Mouse (Mus musculus): ENCODE measurements around the gene Phlpp1. TPM values are rescaled to one million over a fixed set of nuclear protein-coding genes. Genes with fewer than 3 reads are reported as not detected.

The Phlpp1 gene
- polyA plus RNA-seq, 1 experiment from 2014 or later: 7.4 TPM

DNA sequence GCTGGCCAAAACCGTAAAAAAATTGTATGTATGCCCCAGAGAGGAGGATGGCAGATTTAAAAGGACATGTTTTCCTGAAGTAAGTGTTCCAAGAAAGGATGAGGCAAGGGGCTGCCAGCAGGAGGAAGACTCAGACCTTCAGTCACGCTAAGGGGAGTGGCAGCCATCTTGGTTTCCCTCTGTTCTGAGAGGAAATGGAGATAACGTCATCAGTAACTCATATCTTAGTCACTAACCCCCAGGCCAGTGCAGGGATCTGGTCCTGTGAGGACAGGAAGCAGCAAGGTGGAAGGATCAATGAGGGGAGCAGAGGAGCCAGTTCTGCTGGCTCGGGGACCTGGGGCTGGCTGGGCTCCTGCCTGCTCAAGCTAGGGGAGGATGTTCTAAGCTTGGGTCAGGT is 10.6 kb upstream of the Phlpp1 start:
- no peak for ATAC-seq
- H3K27me3 ChIP-seq (replicated peaks; ENCODE audit: control insufficient read depth, insufficient read depth, low read length): no peaks in the 10 kb centered on the region
- WGBS: 84% methylated on average over 4 of the region's 4 CpGs
- H3K9me3 ChIP-seq (ENCODE audit: control insufficient read depth, low read length): no peaks in the 10 kb centered on the region
- no peak overlapping the region for H3K4me2 ChIP-seq (ENCODE audit: low read length)
- H3K9ac ChIP-seq (ENCODE audit: low read depth, low read length): no peak overlapping the region
- H3K27ac ChIP-seq (ENCODE audit: low read depth, low read length): no peak overlapping the region
- H3K36me3 ChIP-seq (ENCODE audit: control insufficient read depth, insufficient read depth, low read length): no peaks in the 10 kb centered on the region
- H3K4me3 ChIP-seq (ENCODE audit: low read length): no peak overlapping the region
- no peaks in the 10 kb centered on the region for H3K4me1 ChIP-seq (ENCODE audit: control insufficient read depth, insufficient read depth, low read depth, low read length)

DNA sequence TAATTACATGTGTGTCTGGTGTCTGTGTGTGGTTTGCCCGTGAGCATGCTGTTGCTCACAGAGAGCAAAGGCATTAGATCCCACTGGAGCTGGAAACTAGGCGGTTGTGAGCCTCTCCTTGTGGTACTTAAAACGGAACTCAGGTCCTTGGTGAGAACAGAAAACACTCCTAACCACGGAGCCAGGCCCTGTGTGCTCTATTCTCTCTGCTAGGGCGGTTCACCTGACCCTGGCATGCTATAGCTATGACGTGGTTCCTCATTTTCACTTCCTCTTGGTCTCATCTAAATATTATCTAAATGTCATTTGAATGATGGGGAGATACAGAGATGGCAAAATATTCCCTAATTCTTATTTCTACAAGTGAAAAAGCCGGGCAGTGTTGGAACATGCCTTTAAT is 9.0 kb upstream of the Phlpp1 start:
- Histone ChIP-seq H3K9me3 (ENCODE audit: control insufficient read depth, low read length) (no peaks in the 10 kb centered on the region), H3K4me2 (ENCODE audit: low read length) (no peak overlapping the region), H3K9ac (ENCODE audit: low read depth, low read length) (no peak overlapping the region), H3K36me3 (ENCODE audit: control insufficient read depth, insufficient read depth, low read length) (no peaks in the 10 kb centered on the region), H3K4me3 (ENCODE audit: low read length) (no peak overlapping the region), H3K27ac (ENCODE audit: low read depth, low read length) (no peak overlapping the region), H3K4me1 (ENCODE audit: control insufficient read depth, insufficient read depth, low read depth, low read length) (no peaks in the 10 kb centered on the region), H3K27me3 (replicated peaks; ENCODE audit: control insufficient read depth, insufficient read depth, low read length) (no peaks in the 10 kb centered on the region)
- WGBS: 78% methylated on average over 7 of the region's 7 CpGs
- no peak for ATAC-seq

DNA sequence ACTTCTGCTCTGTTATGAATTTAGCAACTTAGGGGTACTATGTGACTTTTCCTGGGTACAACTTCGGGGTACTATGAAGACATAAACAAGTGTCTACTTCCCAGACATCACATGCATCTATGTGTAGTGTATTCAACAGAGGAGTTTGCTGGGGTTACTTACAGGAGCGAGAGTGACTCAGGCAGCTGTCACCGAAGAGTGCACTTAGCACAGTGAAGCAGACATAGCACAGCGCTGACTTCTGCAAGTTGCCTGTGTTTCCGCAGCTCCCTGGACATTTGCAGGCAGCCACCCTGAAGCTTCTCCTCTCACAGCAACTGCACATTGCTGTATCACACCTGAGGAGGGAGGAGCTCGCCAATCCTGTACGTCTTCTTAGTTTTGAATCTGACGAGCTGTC is 8.2 kb upstream of the Phlpp1 start:
- H3K36me3 ChIP-seq (ENCODE audit: control insufficient read depth, insufficient read depth, low read length): no peaks in the 10 kb centered on the region
- ATAC-seq: no peak
- H3K4me1 ChIP-seq (ENCODE audit: control insufficient read depth, insufficient read depth, low read depth, low read length): no peaks in the 10 kb centered on the region

DNA sequence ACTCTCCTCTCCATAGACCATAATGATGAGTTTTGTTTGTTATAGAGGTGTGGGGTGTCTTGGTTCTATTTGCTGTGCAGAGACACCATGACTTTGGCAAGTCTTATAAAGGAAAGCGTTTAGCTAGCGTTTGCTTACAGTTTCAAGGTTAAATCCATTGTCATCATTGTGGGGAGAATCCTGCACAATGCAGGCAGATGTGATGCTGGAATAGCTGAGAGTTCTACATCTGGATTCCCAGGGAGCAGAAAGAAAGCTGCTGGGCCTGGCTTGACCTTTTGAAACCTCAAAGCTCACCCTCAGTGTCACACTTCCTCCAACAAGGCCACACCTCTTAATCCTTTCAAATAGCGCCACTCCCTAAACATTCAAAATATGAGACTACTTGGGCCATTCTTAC is 7.4 kb upstream of the Phlpp1 start:
- Histone ChIP-seq H3K4me1 (ENCODE audit: control insufficient read depth, insufficient read depth, low read depth, low read length) (no peaks in the 10 kb centered on the region), H3K4me2 (ENCODE audit: low read length) (no peak overlapping the region), H3K9ac (ENCODE audit: low read depth, low read length) (no peak overlapping the region), H3K9me3 (ENCODE audit: control insufficient read depth, low read length) (no peaks in the 10 kb centered on the region), H3K27me3 (replicated peaks; ENCODE audit: control insufficient read depth, insufficient read depth, low read length) (no peaks in the 10 kb centered on the region), H3K27ac (ENCODE audit: low read depth, low read length) (no peak overlapping the region), H3K36me3 (ENCODE audit: control insufficient read depth, insufficient read depth, low read length) (no peaks in the 10 kb centered on the region), H3K4me3 (ENCODE audit: low read length) (no peak overlapping the region)
- no peak for ATAC-seq
- 85% methylated on average over 3 of the region's 3 CpGs for WGBS

More for the DNA sequence above, 8.2 kb upstream of the Phlpp1 start:
- no peak overlapping the region for H3K27ac ChIP-seq (ENCODE audit: low read depth, low read length)
- H3K4me2 ChIP-seq (ENCODE audit: low read length): no peak overlapping the region
- 88% methylated on average over 8 of the region's 8 CpGs for whole genome bisulfite sequencing
- H3K9ac ChIP-seq (ENCODE audit: low read depth, low read length): no peak overlapping the region
- H3K27me3 ChIP-seq (replicated peaks; ENCODE audit: control insufficient read depth, insufficient read depth, low read length): no peaks in the 10 kb centered on the region
- H3K4me3 ChIP-seq (ENCODE audit: low read length): no peak overlapping the region
- no peaks in the 10 kb centered on the region for H3K9me3 ChIP-seq (ENCODE audit: control insufficient read depth, low read length)

DNA sequence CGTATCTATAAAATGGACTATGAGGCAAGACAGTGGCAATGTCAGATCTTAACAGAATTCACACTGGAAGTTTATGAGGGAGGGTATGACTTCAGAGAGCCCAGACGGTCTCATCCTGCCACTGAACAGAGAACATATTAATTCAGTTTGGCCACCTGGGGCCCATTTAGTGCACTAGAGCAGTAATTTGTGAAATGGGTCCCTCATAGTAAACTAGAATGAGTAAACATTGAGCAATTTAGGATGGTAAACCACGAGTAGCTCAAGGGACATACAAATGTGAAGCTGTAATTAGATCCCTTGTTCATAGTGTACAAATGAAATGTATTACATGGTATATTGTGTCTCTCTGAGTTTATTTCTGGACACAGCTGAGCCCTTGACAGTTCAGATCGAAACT is 3.6 kb upstream of the Phlpp1 start:
- no peak overlapping the region for H3K9ac ChIP-seq (ENCODE audit: low read depth, low read length)
- no peak overlapping the region for H3K27ac ChIP-seq (ENCODE audit: low read depth, low read length)
- H3K36me3 ChIP-seq (ENCODE audit: control insufficient read depth, insufficient read depth, low read length): no peaks in the 10 kb centered on the region
- no peaks in the 10 kb centered on the region for H3K9me3 ChIP-seq (ENCODE audit: control insufficient read depth, low read length)
- no peaks in the 10 kb centered on the region for H3K4me1 ChIP-seq (ENCODE audit: control insufficient read depth, insufficient read depth, low read depth, low read length)
- no peak overlapping the region for H3K4me3 ChIP-seq (ENCODE audit: low read length)
- no peaks in the 10 kb centered on the region for H3K27me3 ChIP-seq (replicated peaks; ENCODE audit: control insufficient read depth, insufficient read depth, low read length)
- ATAC-seq: no peak
- WGBS: 33% methylated on average over 4 of the region's 4 CpGs
- H3K4me2 ChIP-seq (ENCODE audit: low read length): no peak overlapping the region

DNA sequence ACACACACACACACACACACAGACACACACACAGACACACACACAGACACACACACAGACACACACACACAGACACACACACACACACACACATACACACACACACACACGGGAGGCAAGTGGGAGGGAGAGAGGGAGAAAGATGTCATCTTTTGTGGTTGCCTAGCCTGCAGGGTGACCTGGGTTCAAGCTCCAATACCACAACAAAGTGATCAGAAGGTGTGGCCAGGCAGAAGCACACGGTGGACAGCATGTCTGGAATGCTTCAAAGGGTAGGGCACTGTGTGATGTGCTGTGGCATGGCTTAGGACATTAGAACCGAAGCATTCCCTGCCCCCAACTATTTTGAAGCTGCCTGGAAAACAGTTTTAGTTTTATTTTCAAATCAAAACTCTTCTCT is 2.8 kb upstream of the Phlpp1 start:
- Histone ChIP-seq H3K4me1 (ENCODE audit: control insufficient read depth, insufficient read depth, low read depth, low read length) (0 out of 2 replicates have a peak, but pooled peaks cover 2% of the 10 kb centered on the region), H3K27ac (ENCODE audit: low read depth, low read length) (no peak overlapping the region), H3K27me3 (replicated peaks; ENCODE audit: control insufficient read depth, insufficient read depth, low read length) (no peaks in the 10 kb centered on the region), H3K36me3 (ENCODE audit: control insufficient read depth, insufficient read depth, low read length) (no peaks in the 10 kb centered on the region), H3K9ac (ENCODE audit: low read depth, low read length) (no peak overlapping the region), H3K4me3 (ENCODE audit: low read length) (no peak overlapping the region), H3K4me2 (ENCODE audit: low read length) (no peak overlapping the region), H3K9me3 (ENCODE audit: control insufficient read depth, low read length) (no peaks in the 10 kb centered on the region)
- ATAC-seq: no peak
- WGBS: 33% methylated on average over 3 of the region's 3 CpGs

DNA sequence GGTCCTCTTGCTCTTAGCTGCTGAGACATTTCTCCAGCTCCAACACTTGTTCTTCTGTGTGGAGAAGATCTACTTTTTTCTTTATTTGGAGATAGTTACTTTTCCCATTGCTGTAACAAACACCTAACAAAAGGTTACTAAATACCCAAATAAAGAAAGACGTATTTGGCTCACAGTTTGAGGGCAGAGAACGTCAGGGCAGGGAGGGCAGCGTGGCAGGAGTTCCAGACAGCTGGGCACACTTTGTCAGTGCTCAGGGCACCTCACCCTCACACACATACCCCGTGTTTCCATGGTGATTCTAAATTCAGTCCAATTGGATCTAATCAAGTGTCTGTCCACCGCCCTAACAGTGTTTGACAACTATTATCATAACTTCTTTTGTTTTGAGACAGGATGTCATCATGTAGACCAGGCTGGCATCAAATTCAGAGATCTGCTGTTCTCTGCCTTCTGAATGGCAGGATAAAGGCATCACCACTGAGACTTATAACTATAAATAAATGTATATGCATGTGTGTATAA is 1.7 kb upstream of the Phlpp1 start:
- no peak overlapping the region for H3K4me3 ChIP-seq (ENCODE audit: low read length)
- ATAC-seq: no peak
- H3K36me3 ChIP-seq (ENCODE audit: control insufficient read depth, insufficient read depth, low read length): no peaks in the 10 kb centered on the region
- whole genome bisulfite sequencing: 50% methylated on average over 5 of the region's 5 CpGs
- H3K27me3 ChIP-seq (replicated peaks; ENCODE audit: control insufficient read depth, insufficient read depth, low read length): no peaks in the 10 kb centered on the region
- peaks cover 6% of the 10 kb centered on the region for H3K4me1 ChIP-seq (ENCODE audit: control insufficient read depth, insufficient read depth, low read depth, low read length)
- no peaks in the 10 kb centered on the region for H3K9me3 ChIP-seq (ENCODE audit: control insufficient read depth, low read length)
- H3K9ac ChIP-seq (ENCODE audit: low read depth, low read length): no peak overlapping the region
- H3K4me2 ChIP-seq (ENCODE audit: low read length): no peak overlapping the region
- no peak overlapping the region for H3K27ac ChIP-seq (ENCODE audit: low read depth, low read length)

DNA sequence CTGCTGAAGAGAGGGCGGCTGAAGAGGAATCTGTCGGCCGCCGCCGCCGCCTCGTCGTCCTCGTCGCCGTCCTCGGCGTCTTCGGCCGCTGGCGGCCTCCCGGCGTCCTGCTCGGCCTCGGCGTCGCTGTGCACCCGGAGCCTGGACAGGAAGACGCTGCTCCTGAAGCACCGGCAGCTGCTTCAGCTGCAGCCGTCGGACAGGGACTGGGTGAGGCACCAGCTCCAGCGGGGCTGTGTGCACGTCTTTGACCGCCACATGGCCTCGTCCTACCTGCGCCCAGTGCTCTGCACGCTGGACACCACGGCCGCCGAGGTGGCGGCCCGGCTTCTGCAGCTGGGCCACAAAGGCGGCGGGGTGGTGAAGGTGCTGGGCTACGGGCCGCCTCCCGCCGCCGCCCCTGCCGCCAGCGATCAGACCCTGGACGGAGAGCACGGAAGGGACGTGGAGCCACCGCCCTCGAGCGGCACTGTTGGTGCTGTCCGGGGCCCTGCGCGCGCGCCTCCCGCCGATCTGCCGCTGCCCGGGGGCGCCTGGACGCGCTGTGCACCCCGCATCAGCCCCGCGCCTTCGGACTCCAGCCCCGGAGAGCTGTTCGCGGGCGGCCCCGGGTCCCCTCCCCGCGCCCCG is 864 bp downstream of the Phlpp1 start:
- no peak for ATAC-seq
- Histone ChIP-seq H3K4me3 (ENCODE audit: low read length) (peak overlapping the region; percentile 64), H3K9ac (ENCODE audit: low read depth, low read length) (peak overlapping the region; percentile 97), H3K27me3 (replicated peaks; ENCODE audit: control insufficient read depth, insufficient read depth, low read length) (no peaks in the 10 kb centered on the region), H3K27ac (ENCODE audit: low read depth, low read length) (peak overlapping the region; percentile 97), H3K36me3 (ENCODE audit: control insufficient read depth, insufficient read depth, low read length) (no peaks in the 10 kb centered on the region), H3K9me3 (ENCODE audit: control insufficient read depth, low read length) (no peaks in the 10 kb centered on the region), H3K4me2 (ENCODE audit: low read length) (peak overlapping the region; percentile 81), H3K4me1 (ENCODE audit: control insufficient read depth, insufficient read depth, low read depth, low read length) (peaks cover 18% of the 10 kb centered on the region)
- under 1% methylated on average over 67 of the region's 77 CpGs for WGBS

DNA sequence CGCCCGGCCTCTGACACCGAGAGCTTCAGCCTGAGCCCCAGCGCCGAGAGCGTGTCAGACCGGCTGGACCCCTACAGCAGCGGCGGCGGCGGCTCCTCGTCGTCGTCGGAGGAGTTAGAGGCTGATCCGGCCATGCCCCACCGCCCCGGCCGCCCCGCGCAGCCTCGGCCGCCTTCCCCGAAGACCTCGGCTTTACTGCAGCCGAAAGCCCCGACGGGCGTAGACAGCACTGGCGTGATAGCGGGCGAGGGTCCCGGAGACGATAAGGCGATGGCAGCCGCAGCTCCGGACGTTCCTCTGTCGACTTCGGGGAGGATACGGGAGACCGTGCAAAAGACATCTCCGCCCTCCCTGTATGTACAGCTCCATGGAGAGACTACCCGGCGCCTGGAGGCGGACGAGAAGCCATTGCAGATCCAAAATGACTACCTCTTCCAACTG is 1.4 kb downstream of the Phlpp1 start:
- peaks cover 18% of the 10 kb centered on the region for H3K4me1 ChIP-seq (ENCODE audit: control insufficient read depth, insufficient read depth, low read depth, low read length)
- no peaks in the 10 kb centered on the region for H3K9me3 ChIP-seq (ENCODE audit: control insufficient read depth, low read length)
- H3K27me3 ChIP-seq (replicated peaks; ENCODE audit: control insufficient read depth, insufficient read depth, low read length): no peaks in the 10 kb centered on the region
- peak overlapping the region; percentile 97 for H3K9ac ChIP-seq (ENCODE audit: low read depth, low read length)
- peak overlapping the region; percentile 64 for H3K4me3 ChIP-seq (ENCODE audit: low read length)
- no peaks in the 10 kb centered on the region for H3K36me3 ChIP-seq (ENCODE audit: control insufficient read depth, insufficient read depth, low read length)
- WGBS: under 1% methylated on average over 47 of the region's 47 CpGs
- peak overlapping the region; percentile 81 for H3K4me2 ChIP-seq (ENCODE audit: low read length)
- no peak for ATAC-seq
- H3K27ac ChIP-seq (ENCODE audit: low read depth, low read length): peak overlapping the region; percentile 97

All from hindbrain, embryonic 16.5 days (tissue).